7 mouse cellular contexts compared by ENCODE assay signal in the genomic region with DNA sequence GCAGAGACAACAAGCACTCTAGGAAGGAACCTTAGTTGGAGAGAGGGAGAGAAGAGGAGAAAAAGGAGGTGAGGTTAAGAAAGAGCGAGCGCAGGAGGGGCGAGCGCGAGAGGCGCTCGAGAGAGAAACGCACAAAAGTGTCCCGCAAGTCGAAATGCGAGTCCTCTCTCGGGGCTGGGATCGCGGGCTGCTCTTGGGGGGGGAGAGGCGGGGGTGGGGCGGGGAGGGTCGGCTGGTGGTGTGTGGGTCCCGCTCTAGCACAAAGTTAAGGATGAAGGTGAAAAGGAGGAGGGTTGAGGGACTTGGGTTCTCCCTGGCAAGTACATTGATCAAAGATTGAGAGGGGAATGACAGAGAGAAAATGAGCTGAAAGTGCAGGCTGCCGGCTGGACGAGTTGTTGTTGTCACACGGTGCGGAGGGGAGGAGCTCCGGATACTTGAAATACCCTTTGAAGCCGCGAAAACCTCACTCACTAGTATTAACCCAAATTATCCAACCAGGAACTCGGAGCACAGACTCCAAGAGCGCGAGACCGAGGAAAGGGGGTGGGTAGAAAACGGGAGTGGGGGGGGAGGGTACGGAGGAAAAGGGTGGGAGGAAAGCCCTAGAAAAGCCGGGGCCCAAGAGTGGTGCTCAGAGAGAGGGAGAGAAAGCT. TPM values are rescaled to one million over a fixed set of nuclear protein-coding genes. Genes with fewer than 3 reads are reported as not detected.
DNase-seq lines count a peak whose midpoint lies in the region; ATAC-seq and TF ChIP-seq lines count a peak whose summit lies in the region.

A gene (minus strand): TSS at position 345 of the 656 bp plus-strand sequence.

- peak within 1 kb of the TSS; percentile 67 for H3K27ac ChIP-seq in forebrain, postnatal 0 days (ENCODE audit: low read depth, low read length)
- peak within 1 kb of the TSS; percentile 94 for H3K27ac ChIP-seq in hindbrain, embryonic 16.5 days (ENCODE audit: low read depth, low read length)
- H3K27ac ChIP-seq in limb, embryonic 10.5 days = peak within 1 kb of the TSS; percentile 95
- H3K27ac ChIP-seq in small intestine, adult 2 months (ENCODE audit: insufficient read depth, low read depth, low read length) = peak within 1 kb of the TSS; percentile 86

- peak within 1 kb of the TSS; percentile 70 for H3K4me3 ChIP-seq in forebrain, postnatal 0 days (ENCODE audit: low read depth, low read length)
- peak within 1 kb of the TSS; percentile 81 for H3K4me3 ChIP-seq in hindbrain, embryonic 16.5 days (ENCODE audit: low read length)
- peak within 1 kb of the TSS; percentile 94 for H3K4me3 ChIP-seq in limb, embryonic 10.5 days
- H3K4me3 ChIP-seq in small intestine, adult 2 months (ENCODE audit: low read depth, low read length) = peak within 1 kb of the TSS; percentile 94

- H3K4me1 ChIP-seq in forebrain, postnatal 0 days (ENCODE audit: insufficient read depth) = no peaks in the 10 kb centered on the region
- peaks cover 5% of the 10 kb centered on the region for H3K4me1 ChIP-seq in hindbrain, embryonic 16.5 days (ENCODE audit: control insufficient read depth, insufficient read depth, low read depth, low read length)
- H3K4me1 ChIP-seq in limb, embryonic 10.5 days = peaks cover 40% of the 10 kb centered on the region
- no peaks in the 10 kb centered on the region; the same call in 1 of the 2 replicates for H3K4me1 ChIP-seq in small intestine, adult 2 months (ENCODE audit: control insufficient read depth, insufficient read depth, insufficient read length, low read length)

- WGBS in forebrain, postnatal 0 days = 1% methylated on average over 32 of the region's 32 CpGs
- WGBS in hindbrain, embryonic 16.5 days = under 1% methylated on average over 32 of the region's 32 CpGs
- 0% methylated on average over 30 of the region's 32 CpGs for WGBS in limb, embryonic 10.5 days
- 2% methylated on average over 32 of the region's 32 CpGs for WGBS in small intestine, adult 2 months

- ATAC-seq in forebrain, postnatal 0 days = peak; percentile 83
- ATAC-seq in hindbrain, embryonic 16.5 days = peak; percentile 91

- TF ChIP-seq POLR2A in small intestine, adult 2 months (IDR thresholded peaks at IDR 0.05; ENCODE audit: low read depth, low read length) = peak; percentile 33; the same call in 1 of the 2 replicates

- no peaks in the 10 kb centered on the region for H3K36me3 ChIP-seq in forebrain, postnatal 0 days (ENCODE audit: insufficient read depth)
- no peaks in the 10 kb centered on the region for H3K36me3 ChIP-seq in hindbrain, embryonic 16.5 days (ENCODE audit: control insufficient read depth, insufficient read depth, low read length)
- no peaks in the 10 kb centered on the region for H3K36me3 ChIP-seq in limb, embryonic 10.5 days
- H3K36me3 ChIP-seq in small intestine, adult 2 months (ENCODE audit: control insufficient read depth, insufficient read depth, low read length) = no peaks in the 10 kb centered on the region

- peak within 1 kb of the TSS; percentile 64 for H3K9ac ChIP-seq in forebrain, postnatal 0 days
- peak within 1 kb of the TSS; percentile 92 for H3K9ac ChIP-seq in hindbrain, embryonic 16.5 days (ENCODE audit: low read depth, low read length)

- DNase-seq in adrenal gland, adult 18-20 months (ENCODE audit: low spot score in 2 of 2) = peak; percentile 26 to 35
- DNase-seq in cerebellum, adult 9-11 months = peak; percentile 26
- peak; percentile 74 for DNase-seq in forebrain, postnatal 0 days
- DNase-seq in limb, embryonic 10.5 days (ENCODE audit: low spot score) = peak; percentile 79
- peak; percentile 88 for DNase-seq in mesoderm, embryonic 11.5 days (ENCODE audit: low read depth, low spot score)

- H3K4me2 ChIP-seq in forebrain, postnatal 0 days (ENCODE audit: low read depth) = peak within 1 kb of the TSS; percentile 98
- peak within 1 kb of the TSS; percentile 82 for H3K4me2 ChIP-seq in hindbrain, embryonic 16.5 days (ENCODE audit: low read length)

- no peaks in the 10 kb centered on the region for H3K9me3 ChIP-seq in forebrain, postnatal 0 days (ENCODE audit: low read length)
- no peaks in the 10 kb centered on the region for H3K9me3 ChIP-seq in hindbrain, embryonic 16.5 days (ENCODE audit: control insufficient read depth, low read length)
- no peaks in the 10 kb centered on the region for H3K9me3 ChIP-seq in limb, embryonic 10.5 days (replicated peaks)

- peaks cover 6% of the 10 kb centered on the region for H3K27me3 ChIP-seq in forebrain, postnatal 0 days (ENCODE audit: insufficient read depth, low read length)
- H3K27me3 ChIP-seq in hindbrain, embryonic 16.5 days (replicated peaks; ENCODE audit: control insufficient read depth, insufficient read depth, low read length) = no peaks in the 10 kb centered on the region
- no peaks in the 10 kb centered on the region for H3K27me3 ChIP-seq in limb, embryonic 10.5 days (ENCODE audit: low read depth, poor library complexity, severe bottlenecking)
- no peaks in the 10 kb centered on the region for H3K27me3 ChIP-seq in small intestine, adult 2 months (ENCODE audit: control insufficient read depth, insufficient read depth, low read length)

- TF ChIP-seq CTCF in forebrain, postnatal 0 days (IDR thresholded peaks at IDR 0.05; ENCODE audit: low read depth) = no peak
- TF ChIP-seq CTCF in small intestine, adult 2 months (IDR thresholded peaks at IDR 0.05; ENCODE audit: extremely low read depth, insufficient read length, insufficient replicate concordance, low read depth, low read length) = no peak

RNA-seq across cellular contexts. Expression of the gene that starts here (rescaled TPM):
- total RNA-seq in adrenal gland, adult 18-20 months (2021) = 1 to 10 TPM; 2.5 to 3.0 TPM
- 9.3 and 10.6 TPM in 2 replicates for total RNA-seq in forebrain, postnatal 0 days (2014; rRNA removed)
- polyA plus RNA-seq in forebrain, postnatal 0 days (2015; fragmentation: Nextera tagmentation; extraction: Ambion mirVana) = 3.9 and 5.8 TPM in 2 replicates
- polyA plus RNA-seq in hindbrain, embryonic 16.5 days (2015; fragmentation: Nextera tagmentation; extraction: Ambion mirVana) = 14.4 TPM in 2 replicates
- 8.5 and 11.4 TPM in 2 replicates for polyA plus RNA-seq in limb, embryonic 10.5 days (2016; fragmentation: Nextera tagmentation; extraction: Ambion mirVana)
- 1.3 and 3.9 TPM in 2 replicates for polyA plus RNA-seq in small intestine, adult 2 months (2012; rRNA removed)

Comparison
In these comparisons a context has a peak if more than half of its experiments do, and no peak if none do; other contexts are left out.
1. Peak in every context shown above with its lines: DNase-seq, ATAC-seq, H3K4me3 ChIP-seq and H3K27ac ChIP-seq.
2. DNase-seq: peak in every context shown above with its lines; median percentile 88 in mesoderm, embryonic 11.5 days; 79 in limb, embryonic 10.5 days; 74 in forebrain, postnatal 0 days; 30 in adrenal gland, adult 18-20 months; 26 in cerebellum, adult 9-11 months.